9 mouse cellular contexts compared by ENCODE assay signal in genomic region chr11:53243199-53243598, GRCm38 (mm10). TPM values are rescaled to one million over a fixed set of nuclear protein-coding genes. Genes with fewer than 3 reads are reported as not detected.
DNase-seq lines count a peak whose midpoint lies in the region; ATAC-seq lines count a peak whose summit lies in the region.
"Had no signal": no experiment of that assay in that cellular context is flagged by ENCODE, and none has a peak within 500 bp of the region (broad histone marks: within the 10 kb centered on the region; RNA-seq: fewer than 3 reads in every experiment).

No protein-coding gene starts in this region.

- WGBS in forebrain, embryonic 11.5 days: 49% methylated on average over 11 of the region's 11 CpGs
- 53% methylated on average over 11 of the region's 11 CpGs for WGBS in forebrain, embryonic 12.5 days
- 49% methylated on average over 11 of the region's 11 CpGs for WGBS in liver, embryonic 12.5 days (ENCODE audit: insufficient replicate concordance)
- 54% methylated on average over 11 of the region's 11 CpGs for WGBS in limb, embryonic 10.5 days

- H3K9ac ChIP-seq in forebrain, embryonic 11.5 days (ENCODE audit: low read length): no peak overlapping the region
- no peak overlapping the region for H3K9ac ChIP-seq in forebrain, embryonic 12.5 days
- H3K9ac ChIP-seq in liver, embryonic 12.5 days: no peak overlapping the region
- H3K9ac ChIP-seq: liver, embryonic 15.5 days had no signal

- no peaks in the 10 kb centered on the region for H3K27me3 ChIP-seq in forebrain, embryonic 11.5 days (ENCODE audit: control insufficient read depth, insufficient read depth, low read length)
- no peaks in the 10 kb centered on the region for H3K27me3 ChIP-seq in forebrain, embryonic 12.5 days
- H3K27me3 ChIP-seq in liver, embryonic 12.5 days (replicated peaks): no peaks in the 10 kb centered on the region
- H3K27me3 ChIP-seq in limb, embryonic 10.5 days (ENCODE audit: low read depth, poor library complexity, severe bottlenecking): no peaks in the 10 kb centered on the region
- H3K27me3 ChIP-seq: liver, embryonic 15.5 days had no signal

- H3K4me1 ChIP-seq in forebrain, embryonic 11.5 days (replicated peaks; ENCODE audit: control insufficient read depth, insufficient read depth, low read length): no peaks in the 10 kb centered on the region
- H3K4me1 ChIP-seq in forebrain, embryonic 12.5 days: no peaks in the 10 kb centered on the region
- no peaks in the 10 kb centered on the region for H3K4me1 ChIP-seq in liver, embryonic 12.5 days
- no peaks in the 10 kb centered on the region for H3K4me1 ChIP-seq in limb, embryonic 10.5 days
- H3K4me1 ChIP-seq: liver, embryonic 15.5 days had no signal

- DNase-seq in forebrain, embryonic 11.5 days (ENCODE audit: low spot score): peak; percentile 62
- peak; percentile 14 for DNase-seq in liver
- DNase-seq in cerebellum, adult 9-10 months: peak; percentile 11
- DNase-seq in limb, embryonic 10.5 days (ENCODE audit: low spot score): peak; percentile 50
- DNase-seq in T-cell, adult 2 months (ENCODE audit: low spot score): no peak

- no peak overlapping the region for H3K4me2 ChIP-seq in forebrain, embryonic 11.5 days (ENCODE audit: low read depth, low read length, severe bottlenecking)
- H3K4me2 ChIP-seq in forebrain, embryonic 12.5 days: no peak overlapping the region
- no peak overlapping the region for H3K4me2 ChIP-seq in liver, embryonic 12.5 days
- H3K4me2 ChIP-seq: liver, embryonic 15.5 days had no signal

- no peak for ATAC-seq in forebrain, embryonic 11.5 days (replicated peaks; ENCODE audit: low FRiP score)
- no peak for ATAC-seq in forebrain, embryonic 12.5 days (ENCODE audit: low FRiP score)
- no peak for ATAC-seq in liver, embryonic 12.5 days
- ATAC-seq in activated CD4-positive, CD25-positive, alpha-beta regulatory T cell, adult 4 months: no peak

- no peaks in the 10 kb centered on the region for H3K36me3 ChIP-seq in forebrain, embryonic 11.5 days (ENCODE audit: control insufficient read depth, insufficient read depth, low read length)
- H3K36me3 ChIP-seq in forebrain, embryonic 12.5 days (replicated peaks): no peaks in the 10 kb centered on the region
- H3K36me3 ChIP-seq in liver, embryonic 12.5 days: no peaks in the 10 kb centered on the region
- H3K36me3 ChIP-seq in limb, embryonic 10.5 days: no peaks in the 10 kb centered on the region; the same call in 1 of the 2 replicates
- H3K36me3 ChIP-seq: liver, embryonic 15.5 days had no signal

- no peaks in the 10 kb centered on the region for H3K9me3 ChIP-seq in forebrain, embryonic 11.5 days (ENCODE audit: control insufficient read depth, low read length)
- H3K9me3 ChIP-seq in forebrain, embryonic 12.5 days: no peaks in the 10 kb centered on the region
- 0 out of 2 replicates have a peak, but pooled peaks cover 7% of the 10 kb centered on the region for H3K9me3 ChIP-seq in liver, embryonic 12.5 days (replicated peaks)
- no peaks in the 10 kb centered on the region; the same call in 1 of the 2 replicates for H3K9me3 ChIP-seq in limb, embryonic 10.5 days (replicated peaks)
- H3K9me3 ChIP-seq: liver, embryonic 15.5 days had no signal

- no peak overlapping the region for H3K27ac ChIP-seq in forebrain, embryonic 11.5 days (ENCODE audit: low read depth, low read length)
- no peak overlapping the region for H3K27ac ChIP-seq in forebrain, embryonic 12.5 days
- no peak overlapping the region for H3K27ac ChIP-seq in liver, embryonic 12.5 days
- H3K27ac ChIP-seq in limb, embryonic 10.5 days: no peak overlapping the region
- H3K27ac ChIP-seq: liver, embryonic 15.5 days had no signal

- H3K4me3 ChIP-seq in forebrain, embryonic 11.5 days (ENCODE audit: low read depth, low read length): no peak overlapping the region
- no peak overlapping the region for H3K4me3 ChIP-seq in forebrain, embryonic 12.5 days (replicated peaks)
- H3K4me3 ChIP-seq in liver, embryonic 12.5 days: no peak overlapping the region
- H3K4me3 ChIP-seq in limb, embryonic 10.5 days: no peak overlapping the region
- H3K4me3 ChIP-seq: liver, embryonic 15.5 days had no signal

RNA-seq across cellular contexts. Expression of gene Hspa4, which starts 57.1 kb away (rescaled TPM):
- 111 and 129 TPM in 2 replicates for polyA plus RNA-seq in forebrain, embryonic 11.5 days (2014; fragmentation: Nextera tagmentation; extraction: Ambion mirVana)
- polyA plus RNA-seq in forebrain, embryonic 12.5 days (2016; fragmentation: Nextera tagmentation; extraction: Ambion mirVana): 93.3 and 95.9 TPM in 2 replicates
- 101 and 103 TPM in 2 replicates for polyA plus RNA-seq in liver, embryonic 12.5 days (2016; fragmentation: Nextera tagmentation; extraction: Ambion mirVana)
- 143 and 154 TPM in 2 replicates for polyA plus RNA-seq in limb, embryonic 10.5 days (2016; fragmentation: Nextera tagmentation; extraction: Ambion mirVana)
- 10 to 100 TPM; 22.3 to 33.7 TPM for polyA plus RNA-seq in activated CD4-positive, CD25-positive, alpha-beta regulatory T cell, adult 4 months (2017; shearing (Covaris generic))
